Mouse (Mus musculus) forebrain, embryonic 12.5 days (tissue): ENCODE results near the gene Chmp6. TPM values are rescaled to one million over a fixed set of nuclear protein-coding genes. Genes with fewer than 3 reads are reported as not detected.

Experiments used
- ATAC-seq: fragments of 200-750 bp; cut with Nextera tagmentation; 2 replicates; pipeline ENCODE4 v1.8.0; 2017; ENCODE audit warnings: moderate TSS enrichment; ENCODE audit not compliant: low FRiP score
- H3K27ac ChIP-seq: fragments of 300-500 bp; sonication (generic); 2 replicates; pipeline ENCODE4 v1.5.1; 2016; ENCODE audit warnings: mild to moderate bottlenecking
- H3K27me3 ChIP-seq: fragments of 300-500 bp; sonication (generic); 2 replicates; pipeline ENCODE4 v1.6.1; 2016; ENCODE audit warnings: mild to moderate bottlenecking
- H3K36me3 ChIP-seq: fragments of 300-500 bp; sonication (generic); replicated peaks from 2 replicates; pipeline ENCODE4 v1.6.1; 2016; ENCODE audit warnings: mild to moderate bottlenecking
- H3K4me1 ChIP-seq: fragments of 300-500 bp; sonication (generic); 2 replicates; pipeline ENCODE4 v1.6.1; 2016
- H3K4me2 ChIP-seq: fragments of 300-500 bp; sonication (generic); 2 replicates; pipeline ENCODE4 v1.6.1; 2016; ENCODE audit warnings: mild to moderate bottlenecking, moderate library complexity
- H3K4me3 ChIP-seq: fragments of 300-500 bp; sonication (generic); replicated peaks from 2 replicates; pipeline ENCODE4 v1.5.1; 2016; ENCODE audit warnings: mild to moderate bottlenecking
- H3K9ac ChIP-seq: fragments of 300-500 bp; sonication (generic); 2 replicates; pipeline ENCODE4 v1.6.1; 2016; ENCODE audit warnings: mild to moderate bottlenecking
- H3K9me3 ChIP-seq: fragments of 300-500 bp; sonication (generic); 2 replicates; pipeline ENCODE4 v1.6.1; 2016
- WGBS: fragments of 180-500 bp; shearing (Covaris S2); methylation state at CpG from one replicate; pipeline ENCODE4 v1.1.7; 2016; 5-methylcytosine and 5-hydroxymethylcytosine counted together
- polyA plus RNA-seq: library from polyadenylated mRNA; unstranded; fragments of >200 nt; fragmentation: Nextera tagmentation; extraction: Ambion mirVana; gene quantifications from 2 replicates; pipeline ENCODE4 v1.2.1, GENCODE M21; 2016

Gene Chmp6
- polyA plus RNA-seq, 1 experiment from 2014 or later = 100 TPM

- peaks cover 33% of the 10 kb centered on the region for H3K36me3 ChIP-seq
- H3K9me3 ChIP-seq = no peaks in the 10 kb centered on the region
- H3K27me3 ChIP-seq = 0 out of 2 replicates have a peak, but pooled peaks cover 1% of the 10 kb centered on the region
- peak overlapping the region; percentile 92 for H3K4me2 ChIP-seq
- 1% methylated on average over 26 of the region's 26 CpGs for WGBS
- ATAC-seq = no peak; the same call in 1 of the 2 replicates
- peak overlapping the region; percentile 91 for H3K4me3 ChIP-seq
- H3K9ac ChIP-seq = peak overlapping the region; percentile 95
- H3K27ac ChIP-seq = peak overlapping the region; percentile 78
- peaks cover 36% of the 10 kb centered on the region for H3K4me1 ChIP-seq
These were observed 684 bp downstream of the Chmp6 start for GRCm38 (mm10) chr11:119913935-119914314.

GRCm38 (mm10) chr11:119914381-119914780 lies 1.1 kb downstream of the Chmp6 start:
- H3K4me2 ChIP-seq = peak overlapping the region; percentile 92
- no peak for ATAC-seq
- peak overlapping the region; percentile 91 for H3K4me3 ChIP-seq
- H3K27me3 ChIP-seq = no peaks in the 10 kb centered on the region
- H3K4me1 ChIP-seq = peaks cover 36% of the 10 kb centered on the region
- H3K9ac ChIP-seq = peak overlapping the region; percentile 95
- peaks cover 38% of the 10 kb centered on the region for H3K36me3 ChIP-seq
- peak overlapping the region; percentile 78; the same call in 1 of the 2 replicates for H3K27ac ChIP-seq
- WGBS = 46% methylated on average over 4 of the region's 4 CpGs
- H3K9me3 ChIP-seq = no peaks in the 10 kb centered on the region

DNA sequence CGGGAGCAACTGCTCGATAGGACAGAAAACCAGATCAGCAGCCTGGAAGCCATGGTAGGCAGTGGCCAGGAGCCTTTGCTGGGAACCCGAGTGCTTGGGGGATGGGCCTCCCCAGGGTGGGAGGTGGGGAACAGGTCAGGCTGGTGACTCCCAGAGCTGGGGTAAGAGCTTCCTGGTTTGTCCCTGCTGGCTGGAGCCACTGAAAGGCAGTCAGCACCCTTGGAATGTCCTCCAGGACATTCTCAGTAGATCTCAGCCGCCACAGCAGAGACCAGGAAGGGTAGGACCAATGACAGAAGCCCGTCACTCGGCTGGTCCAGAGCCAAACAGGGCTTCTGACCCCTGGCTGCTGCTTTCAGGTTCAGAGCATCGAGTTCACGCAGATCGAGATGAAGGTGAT lies 2.4 kb downstream of the Chmp6 start:
- H3K36me3 ChIP-seq = peaks cover 48% of the 10 kb centered on the region

DNA sequence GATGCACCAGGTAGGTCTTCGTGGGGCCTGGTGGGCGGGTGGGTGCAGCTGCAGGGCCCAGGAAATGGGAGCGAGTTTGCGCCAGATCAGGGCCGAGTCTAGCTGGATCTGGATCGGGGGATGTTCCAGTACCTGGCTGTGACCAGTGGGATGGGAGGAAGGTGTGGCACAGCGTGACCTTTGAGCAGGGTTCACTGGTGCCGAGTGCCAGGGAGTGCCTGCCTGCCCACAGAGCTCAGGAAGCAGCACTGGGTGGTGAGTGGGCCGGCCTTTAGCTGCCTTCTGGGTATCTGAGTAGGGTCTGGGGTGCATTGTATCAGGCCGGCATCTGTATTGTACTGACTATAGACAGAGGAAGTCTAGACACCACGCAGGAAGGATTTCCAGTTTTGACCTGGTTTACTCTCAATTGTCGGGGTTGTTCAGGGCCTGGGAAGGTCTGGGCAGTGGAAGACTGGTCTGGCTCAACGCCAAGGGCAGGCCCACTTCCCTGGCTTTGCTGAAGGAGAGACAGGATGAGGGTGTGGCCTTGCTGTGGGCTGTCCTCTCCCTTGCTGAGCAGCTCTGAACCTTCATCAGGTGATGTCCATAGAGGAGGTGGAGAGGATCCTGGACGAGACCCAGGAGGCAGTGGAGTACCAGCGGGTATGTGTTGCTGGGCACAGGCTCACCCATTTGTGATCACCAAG lies 3.0 kb downstream of the Chmp6 start:
- Histone ChIP-seq H3K9ac (no peak overlapping the region), H3K4me3 (no peak overlapping the region), H3K4me2 (no peak overlapping the region), H3K27me3 (no peaks in the 10 kb centered on the region), H3K27ac (0 out of 2 replicates have a peak overlapping the region, but pooled peaks have one; percentile 6), H3K9me3 (no peaks in the 10 kb centered on the region), H3K4me1 (peaks cover 31% of the 10 kb centered on the region), H3K36me3 (peaks cover 48% of the 10 kb centered on the region)
- no peak for ATAC-seq
- 92% methylated on average over 15 of the region's 15 CpGs for WGBS

More for the DNA sequence above, 2.4 kb downstream of the Chmp6 start:
- Histone ChIP-seq H3K9ac (no peak overlapping the region), H3K4me3 (no peak overlapping the region), H3K4me2 (no peak overlapping the region), H3K4me1 (peaks cover 31% of the 10 kb centered on the region), H3K27me3 (no peaks in the 10 kb centered on the region), H3K27ac (0 out of 2 replicates have a peak overlapping the region, but pooled peaks have one; percentile 6), H3K9me3 (no peaks in the 10 kb centered on the region)
- no peak for ATAC-seq
- WGBS = 87% methylated on average over 9 of the region's 9 CpGs

GRCm38 (mm10) chr11:119916834-119917469 lies 3.7 kb downstream of the Chmp6 start:
- Histone ChIP-seq H3K9ac (no peak overlapping the region), H3K27me3 (no peaks in the 10 kb centered on the region), H3K9me3 (no peaks in the 10 kb centered on the region), H3K4me1 (peaks cover 31% of the 10 kb centered on the region), H3K27ac (no peak overlapping the region), H3K4me2 (no peak overlapping the region), H3K4me3 (no peak overlapping the region), H3K36me3 (peaks cover 48% of the 10 kb centered on the region)
- ATAC-seq = no peak
- WGBS = 94% methylated on average over 21 of the region's 21 CpGs

GRCm38 (mm10) chr11:119918521-119918920 lies 5.3 kb downstream of the Chmp6 start:
- Histone ChIP-seq H3K4me1 (peaks cover 20% of the 10 kb centered on the region), H3K36me3 (peaks cover 48% of the 10 kb centered on the region), H3K9me3 (no peaks in the 10 kb centered on the region), H3K27me3 (no peaks in the 10 kb centered on the region), H3K4me3 (no peak overlapping the region), H3K27ac (no peak overlapping the region), H3K4me2 (no peak overlapping the region), H3K9ac (no peak overlapping the region)
- no peak for ATAC-seq
- WGBS = 88% methylated on average over 7 of the region's 7 CpGs

- H3K4me1 ChIP-seq = peaks cover 16% of the 10 kb centered on the region
- 91% methylated on average over 4 of the region's 4 CpGs for WGBS
These were observed 6.2 kb downstream of the Chmp6 start for GRCm38 (mm10) chr11:119919432-119919831.

DNA sequence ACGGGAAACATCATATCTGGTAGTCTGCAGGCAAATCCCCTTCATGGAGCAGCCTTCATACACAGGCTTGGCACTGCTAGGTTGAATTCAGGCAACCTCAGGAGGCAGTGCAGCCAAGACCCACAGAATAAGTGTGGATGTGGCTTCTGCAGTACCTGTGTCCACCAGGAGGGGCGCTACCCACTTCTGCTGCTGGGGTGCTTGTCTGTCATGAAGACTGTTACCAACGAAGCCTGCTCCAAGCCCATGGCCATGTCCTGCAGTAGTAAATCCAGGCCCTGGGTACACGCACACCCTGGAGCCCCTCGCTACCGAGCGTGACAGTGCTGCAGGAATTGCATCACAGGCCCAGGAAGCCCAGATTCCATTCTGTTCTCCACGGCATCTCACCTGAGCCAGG lies 6.7 kb downstream of the Chmp6 start:
- Histone ChIP-seq H3K36me3 (peaks cover 48% of the 10 kb centered on the region), H3K9ac (no peak overlapping the region), H3K4me1 (peaks cover 12% of the 10 kb centered on the region), H3K9me3 (no peaks in the 10 kb centered on the region), H3K4me3 (no peak overlapping the region), H3K4me2 (no peak overlapping the region), H3K27ac (no peak overlapping the region), H3K27me3 (no peaks in the 10 kb centered on the region)
- WGBS = 69% methylated on average over 8 of the region's 8 CpGs
- ATAC-seq = no peak

More at GRCm38 (mm10) chr11:119919432-119919831, 6.2 kb downstream of the Chmp6 start:
- H3K4me3 ChIP-seq = no peak overlapping the region
- no peaks in the 10 kb centered on the region for H3K27me3 ChIP-seq
- H3K4me2 ChIP-seq = no peak overlapping the region
- no peak for ATAC-seq
- H3K9ac ChIP-seq = no peak overlapping the region
- H3K36me3 ChIP-seq = peaks cover 48% of the 10 kb centered on the region
- H3K27ac ChIP-seq = no peak overlapping the region
- no peaks in the 10 kb centered on the region for H3K9me3 ChIP-seq

- WGBS = 97% methylated on average over 5 of the region's 5 CpGs
These were observed 7.4 kb downstream of the Chmp6 start for GRCm38 (mm10) chr11:119920668-119921067.

DNA sequence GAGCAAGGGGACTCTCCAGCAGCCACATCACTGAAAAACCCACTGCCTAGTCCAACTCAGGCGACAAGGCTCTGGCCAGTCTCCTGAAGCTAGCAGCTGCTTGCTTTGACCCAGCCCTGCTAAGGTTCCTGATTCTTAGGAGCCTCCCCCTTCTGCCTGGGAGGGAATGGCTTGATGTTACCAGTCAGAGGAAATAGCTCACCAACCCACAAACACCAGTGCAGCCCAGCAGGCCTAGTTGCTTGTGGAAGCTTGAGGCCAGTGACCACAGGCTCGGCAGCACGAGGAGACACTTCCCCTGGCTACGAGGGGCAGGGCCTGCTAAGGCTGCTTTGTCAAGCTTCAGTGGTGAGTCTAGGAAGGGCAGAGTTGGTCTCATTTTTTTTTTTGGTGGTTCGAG lies 11.9 kb downstream of the Chmp6 start:
- Histone ChIP-seq H3K9me3 (no peaks in the 10 kb centered on the region), H3K4me1 (no peaks in the 10 kb centered on the region), H3K9ac (no peak overlapping the region), H3K4me3 (no peak overlapping the region), H3K27ac (no peak overlapping the region), H3K4me2 (no peak overlapping the region), H3K27me3 (no peaks in the 10 kb centered on the region), H3K36me3 (0 out of 2 replicates have a peak, but pooled peaks cover 3% of the 10 kb centered on the region)
- 77% methylated on average over 5 of the region's 5 CpGs for WGBS
- no peak for ATAC-seq

More at GRCm38 (mm10) chr11:119920668-119921067, 7.4 kb downstream of the Chmp6 start:
- Histone ChIP-seq H3K4me1 (peaks cover 4% of the 10 kb centered on the region; the same call in 1 of the 2 replicates), H3K36me3 (peaks cover 47% of the 10 kb centered on the region), H3K9me3 (no peaks in the 10 kb centered on the region), H3K4me3 (no peak overlapping the region), H3K27ac (no peak overlapping the region), H3K9ac (no peak overlapping the region), H3K27me3 (no peaks in the 10 kb centered on the region), H3K4me2 (no peak overlapping the region)
- ATAC-seq = no peak

GRCm38 (mm10) chr11:119926762-119927161 lies 13.5 kb downstream of the Chmp6 start:
- 80% methylated on average over 5 of the region's 5 CpGs for WGBS
- Histone ChIP-seq H3K4me3 (no peak overlapping the region), H3K36me3 (no peaks in the 10 kb centered on the region), H3K9ac (no peak overlapping the region), H3K4me1 (no peaks in the 10 kb centered on the region), H3K9me3 (no peaks in the 10 kb centered on the region), H3K27me3 (no peaks in the 10 kb centered on the region), H3K27ac (no peak overlapping the region), H3K4me2 (no peak overlapping the region)
- no peak for ATAC-seq

- WGBS = 77% methylated on average over 16 of the region's 16 CpGs
- ATAC-seq = no peak
- H3K9ac ChIP-seq = no peak overlapping the region
- H3K4me3 ChIP-seq = no peak overlapping the region
- no peak overlapping the region for H3K4me2 ChIP-seq
- H3K36me3 ChIP-seq = no peaks in the 10 kb centered on the region
- no peaks in the 10 kb centered on the region for H3K9me3 ChIP-seq
- H3K27ac ChIP-seq = no peak overlapping the region
- no peaks in the 10 kb centered on the region for H3K27me3 ChIP-seq
- 0 out of 2 replicates have a peak, but pooled peaks cover 3% of the 10 kb centered on the region for H3K4me1 ChIP-seq
These were observed 14.9 kb downstream of the Chmp6 start for GRCm38 (mm10) chr11:119928023-119928681.
